Mouse (Mus musculus) myocyte (in vitro differentiated cells): ENCODE data around the gene Gm5150. TPM values are rescaled to one million over a fixed set of nuclear protein-coding genes. Genes with fewer than 3 reads are reported as not detected.
"Not testable (repeated sequence)": the region's sequence is repeated elsewhere in the genome, so short reads cannot be mapped to it uniquely, and the experiment has no call there.

Experiments
- H3K27me3 ChIP-seq: one replicate; pipeline ENCODE4 v1.6.1; 2011; ENCODE audit not compliant: control insufficient read depth, insufficient read depth, insufficient read length
- H3K36me3 ChIP-seq: one replicate; pipeline ENCODE4 v1.6.1; 2011; ENCODE audit not compliant: control insufficient read depth, insufficient read depth
- H3K4me2 ChIP-seq: one replicate; pipeline ENCODE4 v1.6.1; 2011; ENCODE audit warnings: low read depth, control low read depth
- H3K4me3 ChIP-seq: one replicate; pipeline ENCODE4 v1.5.1; 2011; ENCODE audit warnings: mild to moderate bottlenecking, control low read depth, moderate library complexity
- H3K79me2 ChIP-seq: one replicate; pipeline ENCODE4 v1.6.1; 2011; ENCODE audit not compliant: control insufficient read depth, insufficient read depth
- H3ac ChIP-seq: one replicate; pipeline ENCODE4 v1.6.1; 2011; ENCODE audit not compliant: control insufficient read depth, insufficient read length
- CEBPB ChIP-seq: IDR thresholded peaks from 2 replicates; pipeline ENCODE4 v1.6.1; 2011; ENCODE audit warnings: mild to moderate bottlenecking, moderate library complexity; ENCODE audit not compliant: poor library complexity, insufficient read depth, severe bottlenecking
- E2F4 ChIP-seq: IDR thresholded peaks from one replicate; pipeline ENCODE4 v1.6.1; 2011; ENCODE audit warnings: mild to moderate bottlenecking, control low read depth, moderate library complexity; ENCODE audit not compliant: insufficient read depth
- MAX ChIP-seq: IDR thresholded peaks from one replicate; pipeline ENCODE4 v1.6.1; 2011; ENCODE audit warnings: low read depth, mild to moderate bottlenecking, control low read depth
- MYOD1 ChIP-seq, 3 experiments: IDR thresholded peaks; one replicate each; pipeline ENCODE4 v1.6.1; 2011; ENCODE audit warnings: control low read depth in 2 of 3, low read depth in 2 of 3, mild to moderate bottlenecking in 2 of 3, moderate library complexity in 1 of 3; ENCODE audit not compliant: insufficient read length in 2 of 3, control insufficient read depth in 1 of 3
- MYOG ChIP-seq, 3 experiments: IDR thresholded peaks; one replicate each; pipeline ENCODE4 v1.6.1; 2011; ENCODE audit warnings: control low read depth in 2 of 3, low read depth in 2 of 3, mild to moderate bottlenecking in 2 of 3; ENCODE audit not compliant: insufficient read length in 2 of 3, control insufficient read depth in 1 of 3, insufficient read depth in 1 of 3
- POLR2A ChIP-seq: IDR thresholded peaks from one replicate; pipeline ENCODE4 v1.6.1; 2011; ENCODE audit warnings: low read depth, mild to moderate bottlenecking, control low read depth, moderate library complexity; ENCODE audit not compliant: insufficient read length
- POLR2AphosphoS2 ChIP-seq: IDR thresholded peaks from one replicate; pipeline ENCODE4 v1.6.1; 2011; ENCODE audit warnings: low read depth, control low read depth; ENCODE audit not compliant: insufficient read length
- REST ChIP-seq: IDR thresholded peaks from one replicate; pipeline ENCODE4 v1.6.1; 2011; ENCODE audit warnings: mild to moderate bottlenecking, control low read depth, moderate library complexity; ENCODE audit not compliant: insufficient read depth, insufficient read length
- SRF ChIP-seq: IDR thresholded peaks from one replicate; pipeline ENCODE4 v1.6.1; 2011; ENCODE audit warnings: low read depth; ENCODE audit not compliant: control insufficient read depth, insufficient read length
- TCF12 ChIP-seq: IDR thresholded peaks from one replicate; pipeline ENCODE4 v1.6.1; 2011; ENCODE audit warnings: mild to moderate bottlenecking, control low read depth; ENCODE audit not compliant: poor library complexity, insufficient read depth, severe bottlenecking
- TCF3 ChIP-seq: IDR thresholded peaks from one replicate; pipeline ENCODE4 v1.6.1; 2011; ENCODE audit warnings: low read depth, control low read depth; ENCODE audit not compliant: insufficient read length
- USF1 ChIP-seq: IDR thresholded peaks from one replicate; pipeline ENCODE4 v1.6.1; 2011; ENCODE audit warnings: low read depth, mild to moderate bottlenecking, control low read depth, moderate library complexity
- polyA plus RNA-seq: library from polyadenylated mRNA; unstranded; fragments of >200 nt; fragmentation: generic; extraction: Trizol; gene quantifications from one replicate; pipeline ENCODE4 v1.2.1, GENCODE M21; 2012; ENCODE audit warnings: missing spikeins

Gm5150 gene
- polyA plus RNA-seq, 1 experiment, result not detected

GRCm38 (mm10) chr3:16007827-16008226, 1.6 kb upstream of the Gm5150 start:
- H3K27me3 ChIP-seq, result no peaks in the 10 kb centered on the region
- no peak for TF ChIP-seq SRF
- H3K36me3 ChIP-seq, result no peaks in the 10 kb centered on the region
- no peak overlapping the region for H3ac ChIP-seq
- no peak overlapping the region for H3K4me2 ChIP-seq
- H3K79me2 ChIP-seq, result no peaks in the 10 kb centered on the region
- no peak overlapping the region for H3K4me3 ChIP-seq

- Histone ChIP-seq H3K27me3 (no peaks in the 10 kb centered on the region), H3ac (no peak overlapping the region), H3K36me3 (no peaks in the 10 kb centered on the region), H3K79me2 (no peaks in the 10 kb centered on the region), H3K4me2 (no peak overlapping the region), H3K4me3 (no peak overlapping the region)
- TF ChIP-seq SRF (no peak), MAX (no peak), REST (no peak), USF1 (no peak), TCF12 (no peak), TCF3 (no peak), MYOG (IDR thresholded peaks at IDR 0.05; ENCODE audit: control insufficient read depth in 1 of 3, insufficient read depth in 1 of 3, insufficient read length in 2 of 3, low read depth in 2 of 3) (no peak), MYOD1 (IDR thresholded peaks at IDR 0.05; ENCODE audit: control insufficient read depth in 1 of 3, insufficient read length in 2 of 3, low read depth in 2 of 3) (no peak), POLR2A (no peak), E2F4 (no peak), CEBPB (no peak), POLR2AphosphoS2 (no peak)
Observed at GRCm38 (mm10) chr3:16003890-16004633, 2.2 kb downstream of the Gm5150 start.

- not testable (repeated sequence) for H3K27me3 ChIP-seq, H3K4me2 ChIP-seq, H3K79me2 ChIP-seq, H3K36me3 ChIP-seq, H3ac ChIP-seq, H3K4me3 ChIP-seq
Observed at GRCm38 (mm10) chr3:15999479-15999878, 6.8 kb downstream of the Gm5150 start.

GRCm38 (mm10) chr3:15982216-15982615, 24.0 kb downstream of the Gm5150 start:
- Histone ChIP-seq H3ac (no peak overlapping the region), H3K79me2 (no peaks in the 10 kb centered on the region), H3K4me3 (no peak overlapping the region), H3K36me3 (no peaks in the 10 kb centered on the region), H3K4me2 (no peak overlapping the region), H3K27me3 (no peaks in the 10 kb centered on the region)
- TF ChIP-seq MYOG (IDR thresholded peaks at IDR 0.05; ENCODE audit: control insufficient read depth in 1 of 3, insufficient read depth in 1 of 3, insufficient read length in 2 of 3, low read depth in 2 of 3), result no peak
- TF ChIP-seq TCF12, result no peak
- no peak for TF ChIP-seq SRF
- TF ChIP-seq REST, result no peak
- no peak for TF ChIP-seq MAX
- no peak for TF ChIP-seq USF1
- no peak for TF ChIP-seq TCF3
- TF ChIP-seq MYOD1 (IDR thresholded peaks at IDR 0.05; ENCODE audit: control insufficient read depth in 1 of 3, insufficient read length in 2 of 3, low read depth in 2 of 3), result no peak
- no peak for TF ChIP-seq CEBPB
- TF ChIP-seq POLR2AphosphoS2, result no peak
- no peak for TF ChIP-seq POLR2A
- no peak for TF ChIP-seq E2F4

DNA sequence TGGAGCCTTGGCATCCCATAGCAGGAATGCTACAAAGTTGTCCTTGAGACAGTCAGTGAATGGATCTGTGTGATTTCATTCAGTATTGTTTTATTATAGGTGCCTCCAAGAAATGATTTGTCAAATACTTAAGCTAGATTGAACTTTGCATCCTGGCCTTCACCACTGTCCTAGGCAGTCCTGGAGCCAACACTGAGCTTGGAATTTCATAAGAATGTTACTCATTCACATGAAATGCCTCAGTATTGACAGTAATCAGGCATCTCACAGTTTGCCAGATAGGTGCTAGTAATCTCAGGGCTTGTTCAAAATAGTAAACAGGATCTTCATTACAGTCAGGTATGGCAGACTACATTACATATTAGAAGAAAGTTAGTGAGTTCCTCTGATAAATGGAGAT, 49.3 kb downstream of the Gm5150 start:
- TF ChIP-seq MAX (no peak), CEBPB (no peak), MYOD1 (IDR thresholded peaks at IDR 0.05; ENCODE audit: control insufficient read depth in 1 of 3, insufficient read length in 2 of 3, low read depth in 2 of 3) (no peak), USF1 (no peak), SRF (no peak), TCF3 (no peak), E2F4 (no peak), TCF12 (no peak), MYOG (IDR thresholded peaks at IDR 0.05; ENCODE audit: control insufficient read depth in 1 of 3, insufficient read depth in 1 of 3, insufficient read length in 2 of 3, low read depth in 2 of 3) (no peak), POLR2AphosphoS2 (no peak), REST (no peak), POLR2A (no peak)
- Histone ChIP-seq H3K79me2 (no peaks in the 10 kb centered on the region), H3K4me2 (no peak overlapping the region), H3K4me3 (no peak overlapping the region), H3ac (no peak overlapping the region), H3K36me3 (no peaks in the 10 kb centered on the region), H3K27me3 (no peaks in the 10 kb centered on the region)

Other genes starting within 250 kb of the Gm5150 start
- not detected for gene Sirpb1c, start 157.9 kb downstream of the Gm5150 start, polyA plus RNA-seq